In genomic region chr9:24696405-24696778, GRCm38 (mm10) we compare ENCODE assay signal across 10 mouse cellular contexts. TPM values are rescaled to one million over a fixed set of nuclear protein-coding genes. Genes with fewer than 3 reads are reported as not detected.
A peak's percentile ranks its signal among the peaks of the same experiment; 100 is the strongest.
DNase-seq lines count a peak whose midpoint lies in the region; ATAC-seq and TF ChIP-seq lines count a peak whose summit lies in the region.
"Had no signal": no experiment of that assay in that cellular context is flagged by ENCODE, and none has a peak within 500 bp of the region (broad histone marks: within the 10 kb centered on the region; RNA-seq: fewer than 3 reads in every experiment).

No protein-coding gene starts in this region.

- 16% methylated on average over 9 of the region's 9 CpGs for WGBS in heart, embryonic 10.5 days
- 9% methylated on average over 9 of the region's 9 CpGs for WGBS in liver, embryonic 13.5 days (ENCODE audit: insufficient replicate concordance)

- 0 out of 2 replicates have a peak, but pooled peaks cover 3% of the 10 kb centered on the region for H3K27me3 ChIP-seq in heart, embryonic 10.5 days (ENCODE audit: insufficient read depth, poor library complexity, severe bottlenecking)
- H3K27me3 ChIP-seq in testis, adult 2 months (ENCODE audit: control insufficient read depth, insufficient read depth, low read length) = no peaks in the 10 kb centered on the region
- peaks cover 19% of the 10 kb centered on the region for H3K27me3 ChIP-seq in liver, embryonic 13.5 days

- no peak for DNase-seq in heart, embryonic 10.5 days (ENCODE audit: low spot score)
- no peak for DNase-seq in heart, postnatal 36 days
- no peak for DNase-seq in testis, postnatal 14 days (ENCODE audit: low spot score)
- no peak for DNase-seq in liver, embryonic 13.5 days
- no peak for DNase-seq in adrenal gland, postnatal 10 days
- DNase-seq in cerebellum, postnatal 36 days = no peak
- DNase-seq in left cerebral cortex, postnatal 25 days (ENCODE audit: low spot score in 2 of 2) = no peak
- DNase-seq: kidney, postnatal 14 days had no signal

- no peak for ATAC-seq in liver, embryonic 13.5 days (ENCODE audit: low read depth)

- H3K27ac ChIP-seq in heart, embryonic 10.5 days = no peak overlapping the region
- no peak overlapping the region; the same call in 1 of the 2 replicates for H3K27ac ChIP-seq in testis, adult 2 months (ENCODE audit: control insufficient read depth, insufficient read depth, low read depth, low read length)
- no peak overlapping the region for H3K27ac ChIP-seq in liver, embryonic 13.5 days

- no peak for TF ChIP-seq POLR2A in testis, adult 2 months (IDR thresholded peaks at IDR 0.05; ENCODE audit: control insufficient read depth, low read depth, low read length)

- 0 out of 2 replicates have a peak, but pooled peaks cover 2% of the 10 kb centered on the region for H3K4me1 ChIP-seq in heart, embryonic 10.5 days
- peaks cover 8% of the 10 kb centered on the region for H3K4me1 ChIP-seq in testis, adult 2 months (ENCODE audit: control insufficient read depth, insufficient read depth, low read length)
- no peaks in the 10 kb centered on the region for H3K4me1 ChIP-seq in liver, embryonic 13.5 days (replicated peaks)

- no peak for TF ChIP-seq CTCF in testis, adult 2 months (IDR thresholded peaks at IDR 0.05; ENCODE audit: control insufficient read depth, insufficient read depth, insufficient replicate concordance, low read depth, low read length)

- intact Hi-C loops in heart, postnatal 36 days (cut with DNase I) = no loop called here
- intact Hi-C loops in left cerebral cortex, postnatal 25 days (cut with DNase I) = loop anchor here (5.0 kb wide), 2 partner anchors 331 to 406 kb away; no protein-coding TSS in a partner anchor

- H3K36me3 ChIP-seq in heart, embryonic 10.5 days = no peaks in the 10 kb centered on the region
- H3K36me3 ChIP-seq in testis, adult 2 months (ENCODE audit: control insufficient read depth, insufficient read depth, low read length) = no peaks in the 10 kb centered on the region
- no peaks in the 10 kb centered on the region for H3K36me3 ChIP-seq in liver, embryonic 13.5 days

- no peak overlapping the region for H3K9ac ChIP-seq in liver, embryonic 13.5 days

- peaks cover 3% of the 10 kb centered on the region; the same call in 1 of the 2 replicates for H3K9me3 ChIP-seq in heart, embryonic 10.5 days
- H3K9me3 ChIP-seq in liver, embryonic 13.5 days (replicated peaks) = no peaks in the 10 kb centered on the region

- H3K4me2 ChIP-seq in liver, embryonic 13.5 days = peak overlapping the region; percentile 53

- H3K4me3 ChIP-seq in heart, embryonic 10.5 days = peak overlapping the region; percentile 68
- H3K4me3 ChIP-seq in testis, adult 2 months (ENCODE audit: control insufficient read depth, low read depth, low read length) = peak overlapping the region; percentile 80
- H3K4me3 ChIP-seq in liver, embryonic 13.5 days (replicated peaks) = peak overlapping the region; percentile 28; the same call in 1 of the 2 replicates
- H3K4me3 ChIP-seq: erythroblast, embryonic 14.5 days had no signal

RNA-seq across cellular contexts. Expression of gene Dpy19l2, which starts 0.3 kb away (rescaled TPM):
- polyA plus RNA-seq in heart, embryonic 10.5 days (2016; fragmentation: Nextera tagmentation; extraction: Ambion mirVana) = 0.10 and 0.11 TPM in 2 replicates
- under 1 TPM in 1 of 2 experiments, not detected in 1; 0.08 TPM for total RNA-seq in heart, postnatal 36 days (2021)
- polyA plus RNA-seq in testis, adult 2 months (2012; rRNA removed) = 59.6 and 68.8 TPM in 2 replicates
- polyA plus RNA-seq in liver, embryonic 13.5 days (2015; fragmentation: Nextera tagmentation; extraction: Ambion mirVana) = 0.06 and 0.07 TPM in 2 replicates
- under 1 TPM in 1 of 2 experiments, not detected in 1; 0.09 TPM for total RNA-seq in adrenal gland, postnatal 10 days (2021)
- total RNA-seq in left cerebral cortex, postnatal 25 days (2021) = under 1 TPM; 0.21 TPM
- polyA plus RNA-seq: erythroblast, embryonic 14.5 days had no signal

Comparison
In these comparisons a context has a peak if more than half of its experiments do, and no peak if none do; other contexts are left out.
1. H3K4me3 ChIP-seq: peak in every context shown above with its lines; median percentile 80 in testis, adult 2 months; 68 in heart, embryonic 10.5 days; 28 in liver, embryonic 13.5 days.